ENCODE assay signal across 7 mouse cellular contexts in genomic region chr11:82514526-82515144, GRCm38 (mm10).
DNase-seq lines count a peak whose midpoint lies in the region; TF ChIP-seq lines count a peak whose summit lies in the region.

No protein-coding gene starts in this region.

- H3K9me3 ChIP-seq in ES-E14 (ENCODE audit: control insufficient read depth, insufficient read depth, low read depth, low read length), result no peaks in the 10 kb centered on the region

- no peak overlapping the region for H3K27ac ChIP-seq in ES-E14 (ENCODE audit: insufficient read depth, low read depth, low read length, poor library complexity, severe bottlenecking)

- H3K36me3 ChIP-seq in ES-E14 (ENCODE audit: control insufficient read depth, insufficient read depth, low read length, poor library complexity, severe bottlenecking), result no peaks in the 10 kb centered on the region

- H3K9ac ChIP-seq in ES-E14 (ENCODE audit: insufficient read depth, low read depth, low read length, poor library complexity, severe bottlenecking), result no peak overlapping the region

- H3K4me3 ChIP-seq in ES-E14 (ENCODE audit: insufficient read depth in 1 of 2, low read depth in 1 of 2, low read length in 2 of 2, poor library complexity in 1 of 2, severe bottlenecking in 1 of 2), result no peak overlapping the region

- peak; percentile 12 for DNase-seq in kidney, adult 9 months
- no peak for DNase-seq in kidney, adult 11 months
- DNase-seq in ES-E14 (ENCODE audit: low read depth, low spot score) (peak; percentile 44), adipocyte (ENCODE audit: low spot score) (peak; percentile 54)
- DNase-seq in induced T-regulatory cell, adult 2 months (ENCODE audit: low read depth), result peak; percentile 4
- no peak for DNase-seq in urinary bladder, adult 2 months (ENCODE audit: low spot score)
- no peak for DNase-seq in frontal cortex, postnatal 36 days (ENCODE audit: low spot score in 2 of 2)

- H3K4me1 ChIP-seq in ES-E14 (ENCODE audit: control insufficient read depth in 2 of 2, insufficient read depth in 2 of 2, low read length in 2 of 2, poor library complexity in 1 of 2), result no peaks in the 10 kb centered on the region

- in situ Hi-C loops in ES-E14 (cut with MboI; ENCODE audit: low sequenced_read_pairs in 2 of 2, unreplicated experiment in 2 of 2), result no loop called here

TF ChIP-seq in ES-E14, 5 proteins besides CTCF, POLR2A, EP300 and RAD21:
- TF ChIP-seq HCFC1 (IDR thresholded peaks at IDR 0.05; ENCODE audit: borderline replicate concordance, insufficient read depth, low read length) (no peak), MAFK (IDR thresholded peaks at IDR 0.05; ENCODE audit: insufficient read depth, low read depth, low read length) (no peak), CHD2 (IDR thresholded peaks at IDR 0.05; ENCODE audit: low read depth, low read length) (no peak), ZNF384 (IDR thresholded peaks at IDR 0.05; ENCODE audit: low read depth, low read length) (no peak), ZC3H11A (IDR thresholded peaks at IDR 0.05; ENCODE audit: borderline replicate concordance, low read depth, low read length) (no peak)

Comparison
In these comparisons a context has a peak if more than half of its experiments do, and no peak if none do; other contexts are left out.
1. DNase-seq: peak in kidney, adult 9 months (single experiment), ES-E14 (single experiment), adipocyte (single experiment) and induced T-regulatory cell, adult 2 months (single experiment); none in kidney, adult 11 months (single experiment), urinary bladder, adult 2 months (single experiment) and frontal cortex, postnatal 36 days (0 of 2).